Mouse (Mus musculus) E14TG2a.4 (cell line): ENCODE measurements around the gene Olfr1181.
"Not testable (repeated sequence)": the region's sequence is repeated elsewhere in the genome, so short reads cannot be mapped to it uniquely, and the experiment has no call there.

Experiments used
- H3K27me3 ChIP-seq: 2 replicates; pipeline ENCODE4 v1.6.1; 2014; ENCODE audit warnings: low read length, control low read depth; ENCODE audit not compliant: insufficient read depth
- H3K36me3 ChIP-seq: 2 replicates; pipeline ENCODE4 v1.6.1; 2014; ENCODE audit warnings: low read length, control low read depth; ENCODE audit not compliant: insufficient read depth
- H3K4me1 ChIP-seq: replicated peaks from 2 replicates; pipeline ENCODE4 v1.6.1; 2014; ENCODE audit warnings: low read depth, low read length, control low read depth
- H3K4me3 ChIP-seq: replicated peaks from 2 replicates; pipeline ENCODE4 v1.5.1; 2014; ENCODE audit warnings: mild to moderate bottlenecking, low read length
- H3K9me3 ChIP-seq: 2 replicates; pipeline ENCODE4 v1.6.1; 2014; ENCODE audit warnings: low read length, control low read depth
- CTCF ChIP-seq: conservative IDR thresholded peaks from 2 replicates; pipeline ENCODE4 v1.5.1; 2014; ENCODE audit warnings: low read length
- NANOG ChIP-seq: IDR thresholded peaks from 2 replicates; pipeline ENCODE4 v1.6.1; 2014; ENCODE audit warnings: borderline replicate concordance, low read length, mixed read lengths
- POU5F1 ChIP-seq: IDR thresholded peaks from 2 replicates; pipeline ENCODE4 v1.6.1; 2014; ENCODE audit warnings: low read length, borderline replicate concordance

Olfr1181 gene

DNA sequence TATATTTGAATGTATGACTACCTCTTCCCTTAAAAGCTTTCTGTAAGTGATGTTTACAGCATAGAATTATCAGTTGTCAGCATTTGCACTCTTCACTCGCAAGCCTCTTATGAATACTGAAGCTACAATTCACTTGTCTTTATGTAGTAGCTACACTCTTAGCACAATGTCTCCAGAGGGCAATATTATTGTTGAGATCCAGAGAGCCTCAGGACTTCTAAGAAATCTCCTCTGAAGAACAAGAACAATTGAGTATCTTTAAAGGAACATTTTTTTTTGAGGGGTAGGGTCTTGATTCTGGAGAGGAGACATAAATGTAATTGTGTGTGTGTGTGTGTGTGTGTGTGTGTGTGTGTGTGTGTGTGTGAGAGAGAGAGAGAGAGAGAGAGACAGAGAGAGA, at the start of gene Olfr1181:
Gene Olfr1181 (minus strand): TSS at position 101 of the 400 bp plus-strand sequence.
- no peaks in the 10 kb centered on the region for H3K4me1 ChIP-seq
- no peaks in the 10 kb centered on the region for H3K9me3 ChIP-seq
- TF ChIP-seq NANOG (no peak), CTCF (no peak), POU5F1 (no peak)
- no peaks in the 10 kb centered on the region for H3K27me3 ChIP-seq
- H3K4me3 ChIP-seq, result no peak within 1 kb of the TSS
- no peaks in the 10 kb centered on the region for H3K36me3 ChIP-seq

- not testable (repeated sequence) for H3K27me3 ChIP-seq, H3K4me3 ChIP-seq, H3K4me1 ChIP-seq, H3K9me3 ChIP-seq, H3K36me3 ChIP-seq
Measured at GRCm38 (mm10) chr2:88454567-88454966, 28.6 kb upstream of the Olfr1181 start, which contains the start of gene Olfr1183. TSS of gene Olfr1183 (plus strand) at chr2:88454867.

DNA sequence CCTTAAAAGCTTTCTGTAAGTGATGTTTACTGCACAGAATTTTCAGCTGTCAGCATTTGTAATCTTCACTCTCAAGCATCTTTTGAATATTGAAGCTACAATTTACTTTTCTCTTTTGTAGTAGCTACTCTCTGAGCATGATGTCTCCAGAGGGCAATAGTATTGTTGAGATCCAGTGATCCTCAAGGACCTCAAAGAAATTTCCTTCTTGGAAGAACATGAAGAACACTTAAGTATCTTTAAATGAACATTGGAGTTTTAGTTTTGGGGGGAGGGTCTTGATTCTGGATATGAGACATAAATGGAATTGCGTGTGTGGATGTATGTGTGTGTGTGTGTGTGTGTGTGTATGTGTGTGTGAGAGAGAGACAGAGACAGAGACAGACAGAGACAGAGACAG, 23.1 kb upstream of the Olfr1181 start, which contains the start of gene Gm13757:
Gene Gm13757 (minus strand): TSS at position 101 of the 400 bp plus-strand sequence.
- TF ChIP-seq CTCF (no peak), NANOG (no peak), POU5F1 (no peak)
- no peaks in the 10 kb centered on the region for H3K36me3 ChIP-seq

DNA sequence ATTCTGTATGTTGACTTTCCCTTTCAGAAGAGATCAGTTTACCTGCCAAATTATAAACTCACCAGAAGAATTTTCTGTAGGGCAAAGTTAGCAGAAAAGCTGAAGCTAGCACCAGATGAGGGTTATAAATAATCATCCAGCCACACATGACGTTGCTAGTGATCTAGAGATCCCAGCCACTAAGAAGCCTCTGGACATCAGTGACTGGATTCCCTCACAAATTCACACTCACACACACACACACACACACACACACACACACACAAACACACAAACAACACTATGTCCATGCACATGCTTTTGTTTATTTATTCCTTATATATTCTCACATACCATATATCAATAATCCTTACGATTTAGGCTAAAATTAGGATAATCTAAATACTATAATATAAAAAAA, 6.9 kb downstream of the Olfr1181 start, which contains the start of gene Olfr1180:
Gene Olfr1180 (minus strand): TSS at position 101 of the 400 bp plus-strand sequence.
- H3K27me3 ChIP-seq, result no peaks in the 10 kb centered on the region
- no peak within 1 kb of the TSS for H3K4me3 ChIP-seq
- H3K9me3 ChIP-seq, result no peaks in the 10 kb centered on the region
- no peak for TF ChIP-seq NANOG
- TF ChIP-seq CTCF, result no peak
- no peak for TF ChIP-seq POU5F1
- H3K36me3 ChIP-seq, result no peaks in the 10 kb centered on the region
- no peaks in the 10 kb centered on the region for H3K4me1 ChIP-seq

More for the DNA sequence above, 23.1 kb upstream of the Olfr1181 start, which contains the start of gene Gm13757:
- H3K4me1 ChIP-seq, result no peaks in the 10 kb centered on the region
- H3K9me3 ChIP-seq, result no peaks in the 10 kb centered on the region
- no peak within 1 kb of the TSS for H3K4me3 ChIP-seq
- H3K27me3 ChIP-seq, result no peaks in the 10 kb centered on the region

DNA sequence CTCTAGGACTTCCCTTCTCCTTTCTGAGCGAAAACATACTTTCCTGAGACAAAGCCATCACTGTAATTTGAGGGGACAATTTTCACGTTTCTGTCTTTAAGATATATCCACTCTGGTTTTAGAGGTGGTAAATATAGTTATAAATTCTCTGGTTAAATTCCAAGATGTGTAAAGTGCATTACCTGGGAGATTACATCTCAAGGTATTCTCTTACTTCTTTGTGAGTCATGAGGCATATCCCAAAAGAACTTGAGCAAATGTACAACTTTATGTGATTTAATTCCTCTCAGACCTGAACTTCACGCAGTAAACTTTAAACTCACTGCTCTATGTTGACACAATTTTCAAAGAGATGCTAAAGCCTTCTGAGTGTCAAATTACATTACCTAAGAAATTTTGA, 19.6 kb downstream of the Olfr1181 start, which contains the start of gene Olfr1179:
Gene Olfr1179 (minus strand): TSS at position 101 of the 400 bp plus-strand sequence.
- H3K4me3 ChIP-seq, result no peak within 1 kb of the TSS
- no peak for TF ChIP-seq NANOG
- TF ChIP-seq POU5F1, result no peak
- no peak for TF ChIP-seq CTCF
- no peaks in the 10 kb centered on the region for H3K9me3 ChIP-seq
- no peaks in the 10 kb centered on the region for H3K36me3 ChIP-seq
- H3K27me3 ChIP-seq, result no peaks in the 10 kb centered on the region
- H3K4me1 ChIP-seq, result no peaks in the 10 kb centered on the region

GRCm38 (mm10) chr2:88386762-88387161, 39.2 kb downstream of the Olfr1181 start, which contains the start of gene Olfr1178:
TSS of gene Olfr1178 (plus strand) at chr2:88387062.
- Histone ChIP-seq H3K36me3 (no peaks in the 10 kb centered on the region), H3K9me3 (peaks cover 8% of the 10 kb centered on the region), H3K27me3 (no peaks in the 10 kb centered on the region), H3K4me3 (no peak within 1 kb of the TSS), H3K4me1 (no peaks in the 10 kb centered on the region)
- TF ChIP-seq NANOG (no peak), CTCF (no peak), POU5F1 (no peak)
